Mouse (Mus musculus): ENCODE measurements around the gene Tpm1. TPM values are rescaled to one million over a fixed set of nuclear protein-coding genes. Genes with fewer than 3 reads are reported as not detected.

Gene Tpm1
- polyA plus RNA-seq, 1 experiment from 2014 or later, result 109 TPM

GRCm38 (mm10) chr9:67035957-67036451 lies 13.2 kb downstream of the Tpm1 start:
- Histone ChIP-seq H3K27ac (peak overlapping the region; percentile 31; the same call in 1 of the 2 replicates), H3K4me2 (no peak overlapping the region), H3K9ac (no peak overlapping the region), H3K27me3 (no peaks in the 10 kb centered on the region), H3K4me3 (no peak overlapping the region), H3K36me3 (ENCODE audit: poor library complexity, severe bottlenecking) (peaks cover 52% of the 10 kb centered on the region), H3K9me3 (replicated peaks) (peaks cover 9% of the 10 kb centered on the region), H3K4me1 (peaks cover 26% of the 10 kb centered on the region)
- 84% methylated on average over 12 of the region's 12 CpGs for WGBS
- 0 out of 2 replicates have a peak, but pooled peaks have one; percentile 24 for ATAC-seq

GRCm38 (mm10) chr9:67034677-67035076 lies 14.5 kb downstream of the Tpm1 start:
- no peak for ATAC-seq
- Histone ChIP-seq H3K36me3 (ENCODE audit: poor library complexity, severe bottlenecking) (peaks cover 65% of the 10 kb centered on the region), H3K27ac (no peak overlapping the region), H3K4me3 (no peak overlapping the region), H3K4me1 (peaks cover 13% of the 10 kb centered on the region), H3K27me3 (no peaks in the 10 kb centered on the region), H3K9ac (no peak overlapping the region), H3K9me3 (replicated peaks) (peaks cover 9% of the 10 kb centered on the region), H3K4me2 (no peak overlapping the region)
- 93% methylated on average over 4 of the region's 4 CpGs for WGBS

GRCm38 (mm10) chr9:67033016-67033415 lies 16.2 kb downstream of the Tpm1 start:
- peaks cover 9% of the 10 kb centered on the region for H3K9me3 ChIP-seq (replicated peaks)
- H3K36me3 ChIP-seq (ENCODE audit: poor library complexity, severe bottlenecking), result peaks cover 77% of the 10 kb centered on the region
- no peak overlapping the region for H3K9ac ChIP-seq
- H3K4me2 ChIP-seq, result no peak overlapping the region
- WGBS, result 94% methylated on average over 10 of the region's 10 CpGs
- no peaks in the 10 kb centered on the region for H3K27me3 ChIP-seq
- H3K27ac ChIP-seq, result no peak overlapping the region
- ATAC-seq, result no peak
- no peak overlapping the region for H3K4me3 ChIP-seq
- H3K4me1 ChIP-seq, result 0 out of 2 replicates have a peak, but pooled peaks cover 3% of the 10 kb centered on the region

DNA sequence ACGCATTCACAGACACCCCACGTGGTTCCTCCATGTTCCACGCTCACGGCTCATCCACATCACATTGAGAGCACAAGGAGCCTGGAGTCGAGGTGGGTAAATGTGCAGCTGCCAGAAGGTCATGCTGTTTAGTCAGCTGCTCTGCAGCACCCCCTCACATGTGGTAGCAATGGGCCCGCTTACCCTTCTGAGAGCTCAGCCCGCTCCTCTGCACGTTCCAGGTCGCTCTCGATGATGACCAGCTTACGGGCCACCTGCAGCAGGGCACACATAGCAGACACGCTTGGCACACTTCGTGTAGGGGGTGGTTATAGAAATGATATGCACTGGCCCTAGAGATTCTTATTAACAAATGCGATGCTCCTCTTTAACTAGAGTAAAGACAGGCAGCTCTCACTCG lies 16.6 kb downstream of the Tpm1 start:
- no peak overlapping the region for H3K4me3 ChIP-seq
- no peaks in the 10 kb centered on the region for H3K27me3 ChIP-seq
- no peak overlapping the region for H3K9ac ChIP-seq
- H3K36me3 ChIP-seq (ENCODE audit: poor library complexity, severe bottlenecking), result peaks cover 80% of the 10 kb centered on the region
- no peak overlapping the region for H3K27ac ChIP-seq
- 0 out of 2 replicates have a peak, but pooled peaks cover 3% of the 10 kb centered on the region for H3K4me1 ChIP-seq
- WGBS, result 95% methylated on average over 15 of the region's 15 CpGs
- peaks cover 9% of the 10 kb centered on the region for H3K9me3 ChIP-seq (replicated peaks)
- no peak for ATAC-seq
- no peak overlapping the region for H3K4me2 ChIP-seq

- WGBS, result 90% methylated on average over 13 of the region's 13 CpGs
- Histone ChIP-seq H3K27me3 (no peaks in the 10 kb centered on the region), H3K27ac (no peak overlapping the region), H3K4me2 (no peak overlapping the region), H3K4me1 (no peaks in the 10 kb centered on the region), H3K9ac (no peak overlapping the region), H3K9me3 (replicated peaks) (no peaks in the 10 kb centered on the region), H3K4me3 (no peak overlapping the region), H3K36me3 (ENCODE audit: poor library complexity, severe bottlenecking) (peaks cover 86% of the 10 kb centered on the region)
- no peak for ATAC-seq
Measured at GRCm38 (mm10) chr9:67029518-67029917, 19.7 kb downstream of the Tpm1 start.

- Histone ChIP-seq H3K27ac (no peak overlapping the region), H3K4me1 (no peaks in the 10 kb centered on the region), H3K36me3 (ENCODE audit: poor library complexity, severe bottlenecking) (peaks cover 85% of the 10 kb centered on the region), H3K9ac (no peak overlapping the region), H3K4me3 (no peak overlapping the region), H3K9me3 (replicated peaks) (no peaks in the 10 kb centered on the region), H3K27me3 (no peaks in the 10 kb centered on the region), H3K4me2 (no peak overlapping the region)
- no peak for ATAC-seq
- 89% methylated on average over 4 of the region's 4 CpGs for WGBS
Measured at GRCm38 (mm10) chr9:67028929-67029328, 20.3 kb downstream of the Tpm1 start.

DNA sequence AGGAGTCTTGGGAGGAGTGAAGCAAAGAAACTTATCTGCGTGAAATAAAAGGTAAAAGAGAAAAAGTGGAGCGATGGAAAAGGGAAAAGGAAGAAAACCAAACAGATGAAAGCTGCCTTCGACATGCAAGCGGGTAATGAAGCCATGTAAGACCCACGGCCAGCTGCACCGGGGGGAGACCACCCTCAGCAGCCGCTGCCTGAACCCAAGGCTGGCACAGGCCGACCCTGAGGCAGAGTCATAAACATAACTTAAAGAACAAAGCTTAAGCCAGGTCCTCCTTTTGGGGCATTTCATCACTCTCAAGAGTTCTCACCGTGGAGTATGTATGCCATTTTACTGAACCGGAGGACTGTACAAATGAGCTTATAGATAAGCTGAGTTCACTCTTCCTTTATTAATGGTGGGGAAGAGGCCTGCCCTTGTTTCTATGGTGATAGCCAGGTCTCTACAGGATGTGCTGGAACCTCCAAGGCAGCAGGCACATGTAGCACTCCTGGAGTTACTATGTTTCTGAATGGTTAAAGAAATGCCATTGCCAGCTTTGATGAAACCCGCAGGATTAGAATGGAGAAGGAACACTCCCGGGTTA lies 21.0 kb downstream of the Tpm1 start:
- ATAC-seq, result no peak
- H3K9me3 ChIP-seq (replicated peaks), result no peaks in the 10 kb centered on the region
- no peak overlapping the region for H3K4me3 ChIP-seq
- no peak overlapping the region for H3K9ac ChIP-seq
- 89% methylated on average over 12 of the region's 12 CpGs for WGBS
- no peak overlapping the region for H3K4me2 ChIP-seq
- no peak overlapping the region for H3K27ac ChIP-seq
- peaks cover 84% of the 10 kb centered on the region for H3K36me3 ChIP-seq (ENCODE audit: poor library complexity, severe bottlenecking)
- H3K4me1 ChIP-seq, result no peaks in the 10 kb centered on the region
- no peaks in the 10 kb centered on the region for H3K27me3 ChIP-seq

DNA sequence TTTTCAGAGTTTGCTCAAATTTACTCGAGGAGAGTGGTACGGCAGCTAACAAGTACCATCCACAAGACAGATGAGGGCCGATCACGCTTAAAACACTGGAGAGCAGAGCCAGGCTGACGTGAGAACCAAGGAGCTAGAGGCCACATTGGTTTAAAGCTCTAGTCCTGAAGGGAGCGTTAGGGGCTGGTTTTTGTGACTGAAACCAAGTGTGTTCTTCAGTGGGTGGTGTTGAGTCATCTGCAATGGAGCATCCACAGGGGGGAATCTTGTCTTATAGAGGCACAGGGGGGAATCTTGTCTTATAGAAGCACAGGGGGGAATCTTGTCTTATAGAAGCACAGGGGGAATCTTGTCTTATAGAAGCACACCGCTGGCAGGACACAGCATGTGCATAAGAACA lies 22.3 kb downstream of the Tpm1 start:
- Histone ChIP-seq H3K27me3 (no peaks in the 10 kb centered on the region), H3K36me3 (ENCODE audit: poor library complexity, severe bottlenecking) (peaks cover 76% of the 10 kb centered on the region), H3K4me3 (no peak overlapping the region), H3K9me3 (replicated peaks) (no peaks in the 10 kb centered on the region), H3K9ac (no peak overlapping the region), H3K4me1 (no peaks in the 10 kb centered on the region), H3K27ac (no peak overlapping the region), H3K4me2 (no peak overlapping the region)
- WGBS, result 94% methylated on average over 7 of the region's 7 CpGs
- no peak for ATAC-seq

DNA sequence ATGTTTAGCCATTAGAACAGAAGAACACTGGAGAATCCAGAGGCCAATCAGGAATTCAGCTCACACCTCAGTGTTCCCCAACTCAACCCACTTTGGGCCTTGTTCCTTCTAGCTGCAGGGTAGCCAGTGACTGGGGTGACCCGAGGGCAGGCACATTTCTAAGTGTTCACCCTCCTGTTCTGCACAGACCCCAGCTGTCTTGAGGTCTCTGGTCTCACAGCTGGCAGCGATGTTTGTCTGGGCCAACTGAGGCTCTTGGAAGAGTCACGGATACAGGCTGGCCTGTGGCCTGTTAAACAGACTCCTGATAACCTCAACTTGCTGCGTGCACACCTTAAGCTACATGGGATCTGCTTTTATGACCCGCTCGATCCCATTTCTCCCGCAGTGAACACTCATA lies 23.1 kb downstream of the Tpm1 start:
- 98% methylated on average over 7 of the region's 7 CpGs for WGBS
- no peak overlapping the region for H3K4me3 ChIP-seq
- no peak overlapping the region for H3K9ac ChIP-seq
- no peak for ATAC-seq
- H3K27ac ChIP-seq, result no peak overlapping the region
- H3K36me3 ChIP-seq (ENCODE audit: poor library complexity, severe bottlenecking), result peaks cover 78% of the 10 kb centered on the region
- H3K9me3 ChIP-seq (replicated peaks), result no peaks in the 10 kb centered on the region
- H3K4me2 ChIP-seq, result no peak overlapping the region
- no peaks in the 10 kb centered on the region for H3K4me1 ChIP-seq
- no peaks in the 10 kb centered on the region for H3K27me3 ChIP-seq

- Histone ChIP-seq H3K27ac (no peak overlapping the region), H3K36me3 (ENCODE audit: poor library complexity, severe bottlenecking) (peaks cover 72% of the 10 kb centered on the region), H3K9ac (no peak overlapping the region), H3K4me3 (no peak overlapping the region), H3K4me1 (no peaks in the 10 kb centered on the region), H3K9me3 (replicated peaks) (no peaks in the 10 kb centered on the region), H3K4me2 (no peak overlapping the region), H3K27me3 (no peaks in the 10 kb centered on the region)
- WGBS, result 92% methylated on average over 17 of the region's 17 CpGs
- ATAC-seq, result no peak
Measured at GRCm38 (mm10) chr9:67024889-67025692, 24.1 kb downstream of the Tpm1 start.

- 95% methylated on average over 9 of the region's 9 CpGs for WGBS
- no peak for ATAC-seq
- no peak overlapping the region for H3K4me3 ChIP-seq
- H3K4me2 ChIP-seq, result no peak overlapping the region
- no peaks in the 10 kb centered on the region for H3K9me3 ChIP-seq (replicated peaks)
- H3K27ac ChIP-seq, result no peak overlapping the region
- no peak overlapping the region for H3K9ac ChIP-seq
- no peaks in the 10 kb centered on the region for H3K4me1 ChIP-seq
- H3K27me3 ChIP-seq, result no peaks in the 10 kb centered on the region
- peaks cover 59% of the 10 kb centered on the region for H3K36me3 ChIP-seq (ENCODE audit: poor library complexity, severe bottlenecking)
Measured at GRCm38 (mm10) chr9:67023371-67023770, 25.8 kb downstream of the Tpm1 start.

- no peak overlapping the region for H3K4me3 ChIP-seq
- no peaks in the 10 kb centered on the region for H3K4me1 ChIP-seq
- H3K9me3 ChIP-seq (replicated peaks), result no peaks in the 10 kb centered on the region
- no peak overlapping the region for H3K9ac ChIP-seq
- no peak overlapping the region for H3K4me2 ChIP-seq
- ATAC-seq, result no peak
- H3K36me3 ChIP-seq (ENCODE audit: poor library complexity, severe bottlenecking), result peaks cover 34% of the 10 kb centered on the region
- no peak overlapping the region for H3K27ac ChIP-seq
- 75% methylated on average over 2 of the region's 2 CpGs for WGBS
- H3K27me3 ChIP-seq, result no peaks in the 10 kb centered on the region
Measured at GRCm38 (mm10) chr9:67020063-67020462, 29.1 kb downstream of the Tpm1 start.

All from forebrain, embryonic 13.5 days (tissue).